Mouse (Mus musculus) MEL (cell line): ENCODE data around the gene Ccdc174.

ENCODE experiments used
- CHD2 ChIP-seq: IDR thresholded peaks from 2 replicates; pipeline ENCODE4 v1.6.1; 2011; ENCODE audit warnings: low read length, improper control_type of control experiment
- CTCF ChIP-seq, 3 experiments: IDR thresholded peaks in 2 of 3; conservative IDR thresholded peaks in 1 of 3; 2 replicates each; pipeline ENCODE4 v1.5.1; 2011 to 2012; ENCODE audit warnings: low read length in 3 of 3, low read depth in 2 of 3, mild to moderate bottlenecking in 2 of 3, improper control_type of control experiment in 1 of 3, inconsistent platforms in 1 of 3, mixed read lengths in 1 of 3, moderate library complexity in 1 of 3; ENCODE audit not compliant: control insufficient read depth in 1 of 3, insufficient read depth in 1 of 3, poor library complexity in 1 of 3, severe bottlenecking in 1 of 3
- E2F4 ChIP-seq: IDR thresholded peaks from 2 replicates; pipeline ENCODE4 v1.6.1; 2011; ENCODE audit warnings: low read depth, low read length, improper control_type of control experiment, borderline replicate concordance
- EP300 ChIP-seq, 2 experiments: IDR thresholded peaks; 2 replicates each; pipeline ENCODE4 v1.6.1; 2011; ENCODE audit warnings: improper control_type of control experiment in 2 of 2, low read length in 2 of 2, low read depth in 1 of 2, mild to moderate bottlenecking in 1 of 2
- HCFC1 ChIP-seq: IDR thresholded peaks from 2 replicates; pipeline ENCODE4 v1.6.1; 2012; ENCODE audit warnings: low read depth, mild to moderate bottlenecking, inconsistent platforms, low read length, improper control_type of control experiment, moderate library complexity
- MAX ChIP-seq: IDR thresholded peaks from 2 replicates; pipeline ENCODE4 v1.6.1; 2011; ENCODE audit warnings: low read length, improper control_type of control experiment
- NELFE ChIP-seq: IDR thresholded peaks from 2 replicates; pipeline ENCODE4 v1.6.1; 2011; ENCODE audit warnings: low read depth, low read length, improper control_type of control experiment
- POLR2A ChIP-seq, 2 experiments: IDR thresholded peaks; 2 replicates each; pipeline ENCODE4 v1.6.1; 2011 to 2012; ENCODE audit warnings: low read length in 2 of 2, mild to moderate bottlenecking in 2 of 2, control low read depth in 1 of 2, improper control_type of control experiment in 1 of 2, low read depth in 1 of 2, moderate library complexity in 1 of 2; ENCODE audit not compliant: control insufficient read depth in 1 of 2, insufficient read depth in 1 of 2, poor library complexity in 1 of 2
- POLR2AphosphoS2 ChIP-seq: IDR thresholded peaks from 2 replicates; pipeline ENCODE4 v1.6.1; 2011; ENCODE audit warnings: low read length, improper control_type of control experiment
- SMC3 ChIP-seq: IDR thresholded peaks from 2 replicates; pipeline ENCODE4 v1.6.1; 2011; ENCODE audit warnings: low read depth, low read length, improper control_type of control experiment
- TAL1 ChIP-seq: IDR thresholded peaks from 2 replicates; pipeline ENCODE4 v1.6.1; 2012; ENCODE audit warnings: mild to moderate bottlenecking, inconsistent platforms, low read length, moderate library complexity, mixed read lengths
- USF2 ChIP-seq, 2 experiments: IDR thresholded peaks; 2 replicates each; pipeline ENCODE4 v1.6.1; 2011 to 2012; ENCODE audit warnings: improper control_type of control experiment in 2 of 2, low read length in 2 of 2, borderline replicate concordance in 1 of 2, inconsistent platforms in 1 of 2, low read depth in 1 of 2, mild to moderate bottlenecking in 1 of 2; ENCODE audit not compliant: insufficient read depth in 1 of 2
- ZKSCAN1 ChIP-seq: IDR thresholded peaks from 2 replicates; pipeline ENCODE4 v1.6.1; 2012; ENCODE audit warnings: low read depth, mild to moderate bottlenecking, inconsistent platforms, low read length, improper control_type of control experiment, moderate library complexity
- ZNF384 ChIP-seq: IDR thresholded peaks from 2 replicates; pipeline ENCODE4 v1.6.1; 2012; ENCODE audit warnings: low read depth, mild to moderate bottlenecking, inconsistent platforms, low read length, improper control_type of control experiment

- TF ChIP-seq CTCF (IDR thresholded peaks at IDR 0.05 in 2 of 3, conservative IDR thresholded peaks at IDR 0.05 in 1 of 3; ENCODE audit: control insufficient read depth in 1 of 3, insufficient read depth in 1 of 3, low read depth in 2 of 3, low read length in 3 of 3, poor library complexity in 1 of 3, severe bottlenecking in 1 of 3): no peak
- no peak for TF ChIP-seq USF2 (IDR thresholded peaks at IDR 0.05; ENCODE audit: borderline replicate concordance in 1 of 2, insufficient read depth in 1 of 2, low read depth in 1 of 2, low read length in 2 of 2)
- no peak for TF ChIP-seq HCFC1
- 0 out of 4 replicates have a peak, but pooled peaks have one; percentile 11 to 24 for TF ChIP-seq EP300 (IDR thresholded peaks at IDR 0.05; ENCODE audit: low read depth in 1 of 2, low read length in 2 of 2)
- no peak for TF ChIP-seq NELFE
- peak; percentile 25 for TF ChIP-seq TAL1
- no peak for TF ChIP-seq POLR2A (IDR thresholded peaks at IDR 0.05; ENCODE audit: control insufficient read depth in 1 of 2, insufficient read depth in 1 of 2, low read depth in 1 of 2, low read length in 2 of 2, poor library complexity in 1 of 2)
- peak; percentile 66; the same call in 1 of the 2 replicates for TF ChIP-seq ZNF384
- TF ChIP-seq MAX: no peak
- TF ChIP-seq POLR2AphosphoS2: no peak
- TF ChIP-seq ZKSCAN1: no peak
- TF ChIP-seq SMC3: no peak
- TF ChIP-seq CHD2: no peak
- TF ChIP-seq E2F4: no peak
These were observed 5.1 kb upstream of the Ccdc174 start for GRCm38 (mm10) chr6:91872781-91873180.
